9 mouse cellular contexts compared by ENCODE assay signal in genomic region chr5:111257127-111257526, GRCm38 (mm10).
DNase-seq lines count a peak whose midpoint lies in the region; ATAC-seq lines count a peak whose summit lies in the region.
"Had no signal": no experiment of that assay in that cellular context is flagged by ENCODE, and none has a peak within 500 bp of the region (broad histone marks: within the 10 kb centered on the region; RNA-seq: fewer than 3 reads in every experiment).

No protein-coding gene starts in this region.

- H3K4me2 ChIP-seq in heart, embryonic 11.5 days: no peak overlapping the region
- H3K4me2 ChIP-seq in midbrain, embryonic 16.5 days (ENCODE audit: low read length): no peak overlapping the region
- H3K4me2 ChIP-seq: limb, embryonic 15.5 days had no signal

- peaks cover 3% of the 10 kb centered on the region; the same call in 1 of the 2 replicates for H3K27me3 ChIP-seq in heart, embryonic 11.5 days (ENCODE audit: control insufficient read depth, insufficient read depth, low read length)
- H3K27me3 ChIP-seq in midbrain, embryonic 16.5 days (ENCODE audit: control insufficient read depth, insufficient read depth, low read depth, low read length): no peaks in the 10 kb centered on the region
- H3K27me3 ChIP-seq: limb, embryonic 15.5 days had no signal

- H3K9me3 ChIP-seq in heart, embryonic 11.5 days (replicated peaks; ENCODE audit: control insufficient read depth, low read length): no peaks in the 10 kb centered on the region
- no peaks in the 10 kb centered on the region for H3K9me3 ChIP-seq in midbrain, embryonic 16.5 days (replicated peaks; ENCODE audit: control insufficient read depth, low read length, poor library complexity, severe bottlenecking)
- H3K9me3 ChIP-seq: limb, embryonic 15.5 days had no signal

- intact Hi-C loops in left cerebral cortex, postnatal 10 days (cut with DNase I): loop anchor here (5.0 kb wide), 3 partner anchors 40 to 420 kb away; partner anchors contain the start of genes Chek2 and Hscb

- 6% methylated on average over 2 of the region's 2 CpGs for WGBS in heart, embryonic 11.5 days (ENCODE audit: insufficient replicate concordance)
- 9% methylated on average over 2 of the region's 2 CpGs for WGBS in midbrain, embryonic 16.5 days

- peak; percentile 60 for DNase-seq in heart, adult 8-10 months (ENCODE audit: low spot score)
- peak; percentile 74 for DNase-seq in MN1 (ENCODE audit: low spot score)
- peak; percentile 79 to 80 for DNase-seq in cerebellum, postnatal 36 days
- DNase-seq in gastrocnemius, postnatal 4 days (ENCODE audit: low spot score in 2 of 2): peak; percentile 56 to 80
- peak; percentile 66 to 82 for DNase-seq in left cerebral cortex, postnatal 10 days (ENCODE audit: extremely low spot score in 1 of 2, low spot score in 2 of 2)
- peak; percentile 76 for DNase-seq in thymus, postnatal 4 days

- H3K9ac ChIP-seq in heart, embryonic 11.5 days (ENCODE audit: low read depth, low read length): no peak overlapping the region
- no peak overlapping the region for H3K9ac ChIP-seq in midbrain, embryonic 16.5 days (ENCODE audit: low read depth, low read length)
- H3K9ac ChIP-seq: limb, embryonic 15.5 days had no signal

- H3K4me3 ChIP-seq in heart, embryonic 11.5 days (ENCODE audit: low read depth, low read length): no peak overlapping the region
- H3K4me3 ChIP-seq in midbrain, embryonic 16.5 days (ENCODE audit: low read depth, low read length): no peak overlapping the region
- H3K4me3 ChIP-seq: limb, embryonic 15.5 days had no signal

- no peak for ATAC-seq in heart, embryonic 11.5 days (replicated peaks; ENCODE audit: insufficient number of reproducible peaks, low FRiP score, low TSS enrichment)
- no peak for ATAC-seq in midbrain, embryonic 16.5 days

- no peaks in the 10 kb centered on the region for H3K36me3 ChIP-seq in heart, embryonic 11.5 days (ENCODE audit: control insufficient read depth, insufficient read depth, low read length)
- no peaks in the 10 kb centered on the region for H3K36me3 ChIP-seq in midbrain, embryonic 16.5 days (ENCODE audit: control insufficient read depth, insufficient read depth, low read length)
- H3K36me3 ChIP-seq: limb, embryonic 15.5 days had no signal

- peaks cover 14% of the 10 kb centered on the region for H3K4me1 ChIP-seq in heart, embryonic 11.5 days (ENCODE audit: control insufficient read depth, insufficient read depth, low read length)
- H3K4me1 ChIP-seq in midbrain, embryonic 16.5 days (ENCODE audit: control insufficient read depth, insufficient read depth, low read length): peaks cover 36% of the 10 kb centered on the region

- H3K27ac ChIP-seq in heart, embryonic 11.5 days (ENCODE audit: low read depth, low read length): no peak overlapping the region
- H3K27ac ChIP-seq in midbrain, embryonic 16.5 days (ENCODE audit: low read length): peak overlapping the region; percentile 91
